Mouse (Mus musculus) frontal cortex, postnatal 14 days (tissue): ENCODE measurements around the gene Sox8.

ENCODE experiments used
- DNase-seq, 2 experiments: peaks; one replicate each; pipeline ENCODE4 v3.0.0; 2022; ENCODE audit warnings: low spot score in 2 of 2

Sox8 gene

GRCm38 (mm10) chr17:25579332-25580047 lies 9.0 kb upstream of the Sox8 start:
- no peak for DNase-seq

DNA sequence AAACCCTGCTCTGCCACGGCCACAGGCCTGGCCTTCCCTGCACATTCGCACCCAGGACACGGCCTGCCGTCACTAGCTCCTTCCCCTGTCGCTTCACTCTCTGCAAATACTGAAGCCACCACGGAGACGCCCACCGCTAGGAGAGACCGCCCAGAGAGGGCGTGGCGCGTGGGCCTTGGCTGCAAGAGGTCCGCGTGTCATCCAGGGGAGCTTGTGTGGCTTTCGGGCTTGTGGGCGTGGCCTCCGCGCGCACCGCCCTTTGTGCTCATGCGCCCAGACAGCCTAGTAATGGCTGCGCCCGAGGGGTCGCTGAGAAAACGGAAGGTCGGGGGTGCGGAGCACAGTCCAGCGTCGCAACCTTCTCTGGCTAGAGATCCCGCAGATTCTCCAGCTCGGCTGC lies 8.4 kb upstream of the Sox8 start, which contains the start of gene Lmf1:
TSS of gene Lmf1 (plus strand) at position 166 of the 400 bp plus-strand sequence.
- DNase-seq: peak; percentile 92 to 94

GRCm38 (mm10) chr17:25577702-25578101 lies 7.2 kb upstream of the Sox8 start:
- no peak for DNase-seq

- DNase-seq: no peak
Measured at GRCm38 (mm10) chr17:25577263-25577662, 6.8 kb upstream of the Sox8 start.

DNA sequence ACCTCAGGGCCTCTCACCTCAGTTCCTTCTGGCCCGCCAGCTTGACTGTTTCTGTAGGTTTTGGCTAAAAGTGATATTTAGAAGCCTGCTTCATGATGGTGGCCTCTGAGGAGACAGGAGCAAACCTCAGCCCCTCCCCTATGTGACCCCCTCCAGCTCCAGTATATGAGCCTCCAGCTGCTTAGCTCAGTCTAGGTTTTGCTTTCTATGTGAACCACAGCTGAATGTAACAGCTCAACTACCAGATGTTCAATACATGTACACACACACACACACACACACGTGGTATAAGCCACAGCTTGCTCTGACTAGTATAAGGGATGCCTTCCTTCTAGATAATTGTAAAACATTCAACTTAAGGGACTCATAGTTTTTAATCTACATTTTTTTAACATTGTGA lies 5.5 kb upstream of the Sox8 start:
- no peak for DNase-seq

DNA sequence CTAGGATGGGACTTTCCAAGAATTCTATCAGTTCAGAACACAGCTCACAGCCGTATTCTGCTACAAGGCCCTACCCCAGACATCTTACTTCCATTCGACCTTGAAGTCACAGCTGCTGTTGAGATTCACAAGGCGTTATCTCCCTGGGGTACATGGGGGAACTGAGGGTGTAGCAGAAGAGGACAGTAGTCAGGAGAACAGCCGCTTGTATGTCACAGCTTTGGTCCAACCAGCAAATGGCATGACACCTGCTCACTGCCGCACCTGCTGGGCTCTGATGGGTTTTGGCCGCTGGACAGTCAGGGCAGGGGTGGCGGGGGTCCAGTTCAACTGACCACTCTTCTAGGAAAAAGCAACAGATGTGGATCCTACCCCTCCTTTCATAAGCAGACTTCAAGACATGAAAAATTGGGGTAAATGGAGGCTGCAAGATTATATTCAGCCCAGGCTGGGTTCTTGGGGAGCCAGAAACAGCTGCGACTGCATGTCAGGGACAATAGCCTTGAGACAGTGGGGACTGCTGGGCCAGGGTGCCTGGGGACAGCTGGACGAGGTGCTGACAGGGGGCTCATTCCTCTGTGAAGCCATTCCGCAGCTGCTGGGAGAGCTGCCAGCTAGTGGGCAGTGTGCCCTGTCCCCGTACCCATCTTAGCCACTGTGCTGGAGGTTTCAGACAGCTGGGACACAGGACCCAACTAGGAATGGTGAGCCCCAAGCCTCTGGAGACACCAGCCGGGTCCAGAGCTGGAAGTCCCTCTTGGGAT lies 4.9 kb upstream of the Sox8 start:
- no peak for DNase-seq

DNA sequence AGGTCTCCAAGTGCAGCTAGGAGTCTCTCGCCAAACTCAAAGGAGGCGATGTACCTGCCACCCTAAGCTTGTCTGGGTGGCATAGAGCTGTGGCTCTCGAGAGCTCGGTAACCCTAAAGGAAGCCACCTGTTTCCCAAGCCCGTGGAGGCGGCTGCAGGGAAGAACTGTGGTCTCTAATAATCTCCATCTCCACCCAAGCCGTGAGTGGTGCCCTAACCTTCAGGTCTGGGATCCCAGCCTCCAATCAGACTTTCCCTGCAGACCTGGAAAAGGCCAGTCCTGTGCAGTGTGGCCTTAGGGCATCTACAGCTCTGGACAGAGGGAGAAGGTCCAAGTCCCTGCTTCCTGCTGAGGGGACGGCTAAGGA lies 951 bp upstream of the Sox8 start:
- DNase-seq: no peak

DNA sequence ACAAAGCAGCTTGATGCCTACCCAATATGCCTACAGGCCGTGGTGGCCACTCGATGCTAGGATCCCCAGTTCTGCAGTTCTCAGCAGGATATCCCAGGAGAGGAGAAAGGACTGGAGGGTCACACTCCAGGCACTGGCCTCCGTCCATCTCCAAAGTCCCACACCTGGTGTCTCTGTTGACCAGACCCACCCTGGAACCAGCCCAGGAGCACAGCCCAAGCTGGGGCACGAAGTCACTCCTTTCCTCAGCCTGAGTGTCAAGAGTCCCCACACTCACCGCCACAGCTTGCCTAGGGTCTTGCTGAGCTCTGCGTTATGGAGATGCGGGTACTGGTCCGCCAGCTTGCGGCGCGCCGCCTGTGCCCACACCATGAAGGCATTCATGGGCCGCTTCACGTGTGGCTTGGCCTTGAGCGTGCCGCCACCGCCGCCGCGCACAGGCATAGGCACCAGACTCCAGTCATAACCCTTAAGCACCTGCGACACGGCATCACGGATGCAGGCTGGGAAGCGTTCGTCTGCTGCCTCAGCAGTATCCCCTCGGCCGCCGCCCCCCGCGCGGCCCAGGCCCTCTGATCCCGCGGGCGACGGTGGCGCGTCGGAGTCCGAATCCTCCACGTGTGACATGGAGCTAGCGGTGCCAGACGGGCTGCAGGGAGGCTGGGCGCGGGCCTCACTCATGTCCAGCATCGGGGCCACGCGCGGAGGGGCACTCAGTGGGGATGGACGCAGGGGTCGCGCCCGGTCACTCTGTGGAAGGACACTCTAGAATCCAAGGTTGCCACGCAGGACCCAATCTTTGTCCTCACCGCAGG lies 446 bp downstream of the Sox8 start:
- DNase-seq: no peak

DNA sequence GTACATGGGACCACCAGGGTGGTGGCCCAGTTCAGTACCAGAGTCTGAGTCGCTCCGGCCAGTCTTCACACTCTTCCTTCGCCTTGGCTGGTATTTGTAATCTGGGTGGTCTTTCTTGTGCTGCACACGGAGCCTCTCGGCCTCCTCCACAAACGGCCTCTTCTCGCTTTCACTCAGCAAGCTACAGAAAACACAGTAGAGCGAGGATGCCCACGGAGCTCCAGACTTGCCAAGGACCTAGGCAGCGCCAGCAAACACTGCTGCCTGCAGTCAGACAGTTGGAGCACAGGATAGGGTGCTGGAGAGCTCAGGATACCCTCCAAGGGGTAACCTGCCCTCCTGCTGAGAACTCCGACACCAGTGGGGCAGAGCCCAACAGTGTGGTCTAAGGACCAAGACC lies 1.6 kb downstream of the Sox8 start:
- no peak for DNase-seq

GRCm38 (mm10) chr17:25568206-25568605 lies 2.3 kb downstream of the Sox8 start:
- no peak for DNase-seq

DNA sequence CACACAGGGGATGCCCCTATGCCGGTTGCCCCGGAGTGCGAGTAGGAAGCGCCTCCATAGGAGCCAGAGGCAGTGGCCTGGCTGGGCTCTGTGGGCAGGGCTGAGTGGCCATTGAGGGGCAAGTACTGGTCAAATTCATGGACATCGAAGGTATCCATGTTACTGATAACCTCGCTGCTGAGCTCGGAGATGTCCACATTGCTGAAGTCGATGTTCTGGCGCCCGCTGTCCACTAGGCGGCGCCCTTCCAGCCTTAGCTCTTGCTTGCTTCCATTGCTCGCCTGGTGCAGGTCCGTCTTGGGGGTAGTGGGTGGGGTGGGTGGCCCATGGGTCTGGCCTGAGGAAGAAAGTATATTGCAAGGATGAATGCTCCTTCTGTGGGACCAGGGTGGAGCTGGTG lies 2.7 kb downstream of the Sox8 start:
- peak; percentile 63 to 70 for DNase-seq

DNA sequence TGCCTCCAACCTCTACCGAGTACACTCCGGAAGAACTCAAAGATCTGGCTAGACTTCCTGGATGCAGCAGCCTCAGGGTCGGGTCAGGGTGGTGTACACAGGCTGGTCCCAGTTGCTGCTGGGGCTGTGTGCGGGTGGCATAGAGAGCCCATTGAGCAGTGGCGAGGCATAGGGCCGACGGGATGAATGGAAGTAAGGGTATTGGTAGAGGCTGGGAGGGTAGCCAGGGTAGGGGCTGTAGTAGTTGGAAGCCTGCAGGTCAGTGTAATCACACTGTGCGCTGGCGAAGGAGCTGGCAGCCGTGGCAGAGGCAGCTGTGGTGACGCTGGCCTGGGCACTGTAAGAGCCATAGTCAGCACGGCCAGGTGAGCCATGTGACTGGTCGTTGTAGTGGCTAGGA lies 3.2 kb downstream of the Sox8 start:
- no peak for DNase-seq

- DNase-seq: no peak
Measured at GRCm38 (mm10) chr17:25565860-25566600, 4.5 kb downstream of the Sox8 start.

DNA sequence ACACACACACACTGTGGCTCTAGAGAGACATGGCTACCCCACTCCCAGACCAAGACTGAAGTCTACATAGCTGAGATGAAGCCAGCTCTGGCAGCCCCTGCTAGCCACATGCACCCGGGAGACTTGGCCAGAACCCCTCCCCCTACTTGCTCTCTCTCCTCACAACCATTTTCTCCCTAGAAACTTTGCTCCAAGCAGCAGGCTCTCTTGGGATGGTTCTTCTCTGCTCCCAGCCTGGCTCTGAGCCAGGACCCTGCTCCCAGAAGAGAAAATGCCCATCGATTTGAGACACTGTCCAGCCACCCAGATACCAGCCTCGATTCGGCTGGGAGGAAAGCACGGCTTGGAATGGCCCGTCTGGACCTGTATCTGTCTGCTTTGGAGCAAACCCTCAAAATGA lies 5.2 kb downstream of the Sox8 start:
- DNase-seq: no peak

- DNase-seq: no peak
Measured at GRCm38 (mm10) chr17:25564481-25564880, 6.0 kb downstream of the Sox8 start.

DNA sequence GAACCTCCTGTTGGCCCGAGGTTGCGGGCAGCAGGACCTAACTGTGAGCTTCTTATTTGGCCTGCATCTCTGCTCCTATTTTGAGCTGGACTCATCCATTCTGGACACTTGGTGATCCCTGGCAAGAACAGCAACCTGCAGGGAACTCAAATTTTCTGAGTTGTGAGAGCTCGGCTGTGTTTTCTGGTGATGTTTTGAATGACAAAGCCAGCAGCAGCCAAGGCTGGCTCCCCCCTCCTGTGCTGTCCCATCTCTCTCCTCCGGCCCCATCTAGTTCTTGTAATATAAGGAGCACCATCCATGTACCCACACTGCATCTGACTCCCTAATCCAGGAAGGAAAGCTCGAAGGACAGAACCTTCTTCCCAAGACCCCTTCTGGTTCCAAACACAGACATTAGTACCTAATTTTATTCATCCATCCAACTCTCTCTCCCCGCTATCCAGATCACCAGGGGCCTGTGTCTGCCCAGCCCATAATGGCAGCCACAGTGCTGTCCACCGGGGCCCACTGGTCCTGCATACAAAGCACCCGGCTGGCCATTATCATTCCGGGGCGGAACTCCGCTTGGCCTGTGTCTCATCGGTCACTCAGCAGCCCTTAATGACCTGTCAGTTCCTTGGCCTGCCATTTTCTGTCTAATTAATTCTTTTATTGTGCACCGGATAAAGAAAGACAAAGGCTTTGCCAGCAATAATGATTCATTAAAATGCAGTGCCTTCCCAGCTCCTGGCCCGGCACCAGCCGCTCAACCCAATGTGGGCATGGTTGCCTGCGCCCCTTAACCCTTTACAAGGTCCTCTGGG lies 9.1 kb downstream of the Sox8 start:
- DNase-seq: peak in 1 of 2 experiments; percentile 69

DNA sequence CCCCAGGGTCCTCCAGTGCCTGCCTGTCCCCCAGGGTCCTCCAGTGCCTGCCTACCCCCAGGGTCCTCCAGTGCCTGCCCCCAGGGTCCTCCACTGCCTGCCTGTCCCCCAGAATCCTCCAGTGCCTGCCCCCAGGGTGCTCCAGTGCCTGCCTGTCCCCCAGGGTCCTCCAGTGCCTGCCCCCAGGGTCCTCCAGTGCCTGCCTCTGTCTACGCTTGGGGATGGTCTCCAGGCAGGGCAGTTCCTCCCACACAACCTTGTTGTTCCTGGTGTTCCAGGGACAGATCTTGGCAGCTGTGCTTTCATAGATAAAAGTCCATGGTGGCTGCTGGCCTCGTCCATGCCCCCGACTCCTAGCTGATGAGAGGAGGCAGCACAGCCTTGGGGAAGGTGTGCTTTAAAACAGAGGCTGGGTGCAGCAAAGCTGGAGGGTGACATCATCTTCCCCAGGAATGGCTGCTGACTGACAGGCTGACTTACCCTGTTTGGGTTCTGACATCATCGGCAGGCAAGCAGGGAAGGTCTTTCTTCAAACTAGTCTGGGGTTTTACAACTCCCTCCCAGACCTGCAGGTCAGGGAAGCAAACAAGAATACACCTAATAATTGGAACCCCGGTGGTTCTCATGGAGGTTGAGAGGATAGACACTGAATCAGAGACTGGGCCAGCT lies 9.8 kb downstream of the Sox8 start:
- no peak for DNase-seq

GRCm38 (mm10) chr17:25559634-25560033 lies 10.9 kb downstream of the Sox8 start:
- DNase-seq: no peak

DNA sequence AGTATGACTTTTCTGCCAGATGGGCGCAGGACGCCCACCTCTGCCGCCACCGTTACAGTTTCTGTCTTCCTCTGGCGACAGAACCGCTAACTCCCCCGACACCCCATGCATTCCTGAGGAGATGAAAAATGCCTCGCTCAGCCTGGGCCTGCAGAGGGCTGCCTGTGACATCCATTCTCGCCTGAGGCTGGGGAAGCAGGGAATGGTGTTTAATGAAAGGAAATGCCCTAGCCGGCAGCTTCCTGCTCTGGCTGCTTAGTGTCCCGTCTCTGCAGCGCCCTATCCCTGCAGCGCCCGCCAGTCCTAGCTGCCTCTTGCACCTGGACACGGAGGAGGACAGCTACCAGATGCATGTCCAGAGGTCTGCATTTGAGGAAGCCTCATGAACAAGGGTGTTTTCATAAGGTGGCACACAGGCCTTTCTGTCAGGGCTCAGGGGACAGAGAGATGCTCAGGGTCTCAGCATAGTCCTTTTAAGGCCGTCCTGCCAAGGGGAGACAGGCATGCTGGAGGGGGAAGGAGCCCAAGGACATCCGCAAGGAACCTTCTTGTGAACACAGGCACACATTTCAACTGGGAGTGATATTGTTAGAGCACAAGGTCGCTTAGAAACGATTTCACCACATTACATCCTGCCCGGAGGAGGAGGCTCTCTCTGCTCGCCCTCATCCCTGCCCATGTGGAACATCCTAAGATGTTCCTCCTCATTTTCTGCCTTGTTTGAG lies 13.7 kb downstream of the Sox8 start:
- peak; percentile 76 to 80 for DNase-seq
